Mouse (Mus musculus): ENCODE results near the gene 1700001J03Rik.
A peak's percentile ranks its signal among the peaks of the same experiment; 100 is the strongest.

- TF ChIP-seq CTCF (IDR thresholded peaks at IDR 0.05; ENCODE audit: low read depth) (peak; percentile 48), EP300 (optimal IDR thresholded peaks at IDR 0.05) (no peak)
Measured at GRCm38 (mm10) chr5:146188144-146188543, 3.0 kb upstream of the 1700001J03Rik start.

Measured in stomach, postnatal 0 days (tissue).